Mouse (Mus musculus) megakaryocyte, embryonic 14.5 days (primary cell): Measurements from ENCODE around the gene Hmg20b.

Experiments used
- FLI1 ChIP-seq: IDR thresholded peaks from 2 replicates; pipeline ENCODE4 v1.6.1; 2012; ENCODE audit warnings: low read length, inconsistent platforms, mixed read lengths
- GATA1 ChIP-seq: IDR thresholded peaks from 3 replicates; pipeline ENCODE4 v1.6.1; 2012; ENCODE audit warnings: mixed read lengths, low read length, inconsistent platforms, borderline replicate concordance

DNA sequence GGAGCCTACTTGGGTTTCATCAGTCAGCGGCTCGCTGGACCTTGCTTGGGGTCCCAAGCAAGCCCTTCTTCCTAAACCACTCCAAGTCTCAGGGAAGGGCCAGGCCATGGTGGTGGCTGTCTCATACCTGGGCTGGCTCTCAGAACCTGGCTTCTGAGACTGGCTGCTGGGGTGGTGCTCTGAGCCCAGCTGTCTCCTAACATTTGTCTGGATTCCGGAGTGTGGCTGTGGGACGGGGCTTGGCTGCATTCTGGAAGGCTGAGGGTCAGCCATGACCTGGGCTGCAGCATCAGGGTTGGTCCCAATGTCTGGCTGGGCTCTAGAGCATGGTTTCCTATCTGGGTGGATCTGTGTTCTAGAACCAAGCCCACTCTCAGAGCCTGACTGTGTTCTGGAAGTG lies 13.7 kb downstream of the Hmg20b start:
- TF ChIP-seq GATA1, result no peak
- no peak for TF ChIP-seq FLI1
